In the genomic region with DNA sequence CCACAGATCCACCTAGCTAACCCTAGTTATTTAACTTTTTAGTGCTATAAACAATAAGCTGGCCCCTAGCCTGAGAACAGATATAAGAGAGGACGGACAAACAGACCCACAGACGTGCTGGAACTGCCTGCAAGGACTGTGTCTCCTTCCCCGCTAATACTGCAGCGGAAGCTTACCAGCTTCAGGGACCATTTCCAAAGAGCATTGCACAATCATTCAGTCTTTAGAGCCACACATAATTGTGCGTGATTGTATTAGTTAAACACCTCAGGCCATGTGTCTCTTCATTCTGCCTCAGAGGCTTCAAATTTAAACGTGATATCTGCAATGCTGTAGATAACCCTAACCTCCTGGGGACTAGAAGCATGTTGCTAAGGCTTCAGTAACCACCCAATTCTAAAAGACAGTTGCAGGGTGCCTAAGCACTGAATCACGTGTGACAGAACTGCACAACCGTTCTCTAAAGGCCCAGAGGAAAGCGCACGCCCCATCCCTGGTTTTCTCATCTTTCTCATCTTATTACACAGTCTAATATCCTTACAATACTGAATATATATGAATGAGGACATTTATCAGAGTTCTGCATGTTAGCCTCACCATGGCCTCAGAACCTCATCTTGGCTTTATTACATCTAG, we compare ENCODE assay signal across 16 mouse cellular contexts.
DNase-seq lines count a peak whose midpoint lies in the region; ATAC-seq lines count a peak whose summit lies in the region.
"Had no signal": no experiment of that assay in that cellular context is flagged by ENCODE, and none has a peak within 500 bp of the region (broad histone marks: within the 10 kb centered on the region; RNA-seq: fewer than 3 reads in every experiment).

No protein-coding gene starts in this region.

- no peak overlapping the region for H3K4me3 ChIP-seq in hindbrain, embryonic 14.5 days (replicated peaks; ENCODE audit: low read length)
- no peak overlapping the region for H3K4me3 ChIP-seq in hindbrain, embryonic 10.5 days
- H3K4me3 ChIP-seq in midbrain, embryonic 13.5 days (replicated peaks), result no peak overlapping the region
- H3K4me3 ChIP-seq: hindbrain, embryonic 12.5 days; limb, embryonic 12.5 days; neural tube, embryonic 13.5 days had no signal

- H3K36me3 ChIP-seq in hindbrain, embryonic 14.5 days (replicated peaks; ENCODE audit: control insufficient read depth, insufficient read depth), result peaks cover 10% of the 10 kb centered on the region; the same call in 1 of the 2 replicates
- H3K36me3 ChIP-seq in hindbrain, embryonic 10.5 days, result no peaks in the 10 kb centered on the region
- H3K36me3 ChIP-seq in midbrain, embryonic 13.5 days, result no peaks in the 10 kb centered on the region
- H3K36me3 ChIP-seq: hindbrain, embryonic 12.5 days; limb, embryonic 12.5 days; neural tube, embryonic 13.5 days had no signal

- H3K9me3 ChIP-seq in hindbrain, embryonic 14.5 days (ENCODE audit: control insufficient read depth, low read length), result no peaks in the 10 kb centered on the region
- H3K9me3 ChIP-seq in hindbrain, embryonic 10.5 days, result no peaks in the 10 kb centered on the region
- H3K9me3 ChIP-seq in midbrain, embryonic 13.5 days, result no peaks in the 10 kb centered on the region
- H3K9me3 ChIP-seq: hindbrain, embryonic 12.5 days; limb, embryonic 12.5 days; neural tube, embryonic 13.5 days had no signal

- 66% methylated on average over 10 of the region's 10 CpGs for WGBS in hindbrain, embryonic 14.5 days
- 83% methylated on average over 10 of the region's 10 CpGs for WGBS in hindbrain, embryonic 10.5 days
- 57% methylated on average over 10 of the region's 10 CpGs for WGBS in midbrain, embryonic 13.5 days

- 0 out of 2 replicates have a peak overlapping the region, but pooled peaks have one; percentile 28 for H3K27ac ChIP-seq in hindbrain, embryonic 14.5 days
- no peak overlapping the region for H3K27ac ChIP-seq in hindbrain, embryonic 10.5 days
- no peak overlapping the region for H3K27ac ChIP-seq in midbrain, embryonic 13.5 days
- H3K27ac ChIP-seq: hindbrain, embryonic 12.5 days; limb, embryonic 12.5 days; neural tube, embryonic 13.5 days had no signal

- no peaks in the 10 kb centered on the region for H3K27me3 ChIP-seq in hindbrain, embryonic 14.5 days (ENCODE audit: control insufficient read depth, insufficient read depth, low read length)
- H3K27me3 ChIP-seq in hindbrain, embryonic 10.5 days (ENCODE audit: insufficient read depth, poor library complexity, severe bottlenecking), result no peaks in the 10 kb centered on the region
- no peaks in the 10 kb centered on the region for H3K27me3 ChIP-seq in midbrain, embryonic 13.5 days
- H3K27me3 ChIP-seq: hindbrain, embryonic 12.5 days; limb, embryonic 12.5 days; neural tube, embryonic 13.5 days had no signal

- no peak overlapping the region for H3K9ac ChIP-seq in hindbrain, embryonic 14.5 days
- no peak overlapping the region for H3K9ac ChIP-seq in midbrain, embryonic 13.5 days (replicated peaks)
- H3K9ac ChIP-seq: hindbrain, embryonic 12.5 days; limb, embryonic 12.5 days; liver, postnatal 0 days; neural tube, embryonic 13.5 days had no signal

- no peaks in the 10 kb centered on the region for H3K4me1 ChIP-seq in hindbrain, embryonic 14.5 days (replicated peaks; ENCODE audit: control insufficient read depth, insufficient read depth, low read length)
- no peaks in the 10 kb centered on the region for H3K4me1 ChIP-seq in hindbrain, embryonic 10.5 days (replicated peaks)
- H3K4me1 ChIP-seq in midbrain, embryonic 13.5 days (replicated peaks), result peaks cover 7% of the 10 kb centered on the region
- H3K4me1 ChIP-seq: hindbrain, embryonic 12.5 days; neural tube, embryonic 13.5 days had no signal

- ATAC-seq in hindbrain, embryonic 14.5 days (ENCODE audit: low FRiP score), result no peak
- ATAC-seq in midbrain, embryonic 13.5 days, result 0 out of 2 replicates have a peak, but pooled peaks have one; percentile 17
- ATAC-seq: liver, postnatal 0 days had no signal

- DNase-seq in adrenal gland, postnatal 14 days, result peak; percentile 4
- no peak for DNase-seq in adrenal gland, adult 18-20 months (ENCODE audit: low spot score in 2 of 2)
- DNase-seq in hindbrain, embryonic 14.5 days (ENCODE audit: low spot score), result no peak
- DNase-seq in hindbrain, embryonic 10.5 days (ENCODE audit: low spot score), result no peak
- peak; percentile 27 for DNase-seq in NIH3T3 (ENCODE audit: low read depth)
- DNase-seq in urinary bladder, postnatal 10 days (ENCODE audit: low spot score), result no peak
- DNase-seq in cerebellum, postnatal 4 days (ENCODE audit: low spot score in 2 of 2), result no peak
- DNase-seq: cerebellum, adult 18-20 months; kidney, adult 11 months; kidney, postnatal 14 days; liver, postnatal 0 days; thymus, postnatal 36 days had no signal

- H3K4me2 ChIP-seq in hindbrain, embryonic 14.5 days (replicated peaks), result no peak overlapping the region
- H3K4me2 ChIP-seq in midbrain, embryonic 13.5 days (replicated peaks), result no peak overlapping the region
- H3K4me2 ChIP-seq: hindbrain, embryonic 12.5 days; limb, embryonic 12.5 days; neural tube, embryonic 13.5 days had no signal

Comparison
In these comparisons a context has a peak if more than half of its experiments do, and no peak if none do; other contexts are left out.
1. DNase-seq: peak in adrenal gland, postnatal 14 days (single experiment) and NIH3T3 (single experiment); none in adrenal gland, adult 18-20 months (0 of 2), hindbrain, embryonic 14.5 days (single experiment), hindbrain, embryonic 10.5 days (single experiment), urinary bladder, postnatal 10 days (single experiment) and cerebellum, postnatal 4 days (0 of 2).